Mouse (Mus musculus) heart, postnatal 0 days (tissue): Measurements from ENCODE around the gene Fut2.

Source experiments
- CTCF ChIP-seq: IDR thresholded peaks from 2 replicates; pipeline ENCODE4 v1.5.1; 2016; ENCODE audit warnings: antibody characterized with exemption, control low read depth, low read depth
- EP300 ChIP-seq: IDR thresholded peaks from 2 replicates; pipeline ENCODE4 v1.6.1; 2016; ENCODE audit warnings: antibody characterized with exemption, low read depth

GRCm38 (mm10) chr7:45609511-45609910 lies 56.7 kb downstream of the Fut2 start:
- TF ChIP-seq CTCF (no peak), EP300 (no peak)
